Mouse (Mus musculus) thymus, adult 2 months (tissue): ENCODE measurements at regions not wholly inside any gene's neighbourhood (a gene's known extent, or its start where the extent isn't known, plus 50 kb on each side); places are given as distances from the start of the nearest gene placed in this dataset.

Source experiments
- DNase-seq: peaks from one replicate; pipeline ENCODE4 v3.0.0; 2021
- H3K27ac ChIP-seq: fragments of 200-500 bp; 2 replicates; pipeline ENCODE4 v1.5.1; 2012; ENCODE audit warnings: low read length, control low read depth; ENCODE audit not compliant: control insufficient read depth, insufficient read depth
- H3K27me3 ChIP-seq: fragments of 200-500 bp; 2 replicates; pipeline ENCODE4 v1.6.1; 2012; ENCODE audit warnings: mild to moderate bottlenecking, low read length, moderate library complexity, mixed read lengths; ENCODE audit not compliant: control insufficient read depth, insufficient read depth
- H3K36me3 ChIP-seq: fragments of 200-500 bp; 2 replicates; pipeline ENCODE4 v1.6.1; 2012; ENCODE audit warnings: mild to moderate bottlenecking, low read length, moderate library complexity; ENCODE audit not compliant: control insufficient read depth, insufficient read depth
- H3K4me1 ChIP-seq: fragments of 200-500 bp; replicated peaks from 2 replicates; pipeline ENCODE4 v1.6.1; 2012; ENCODE audit warnings: low read length; ENCODE audit not compliant: control insufficient read depth, insufficient read depth
- H3K4me3 ChIP-seq: fragments of 200-500 bp; 2 replicates; pipeline ENCODE4 v1.5.1; 2012; ENCODE audit warnings: mild to moderate bottlenecking, low read length, control low read depth, moderate library complexity; ENCODE audit not compliant: control insufficient read depth, insufficient read depth
- CTCF ChIP-seq: fragments of 200-500 bp; IDR thresholded peaks from 2 replicates; pipeline ENCODE4 v1.5.1; 2012; ENCODE audit warnings: mild to moderate bottlenecking, control low read depth, low read length, moderate library complexity, borderline replicate concordance; ENCODE audit not compliant: control insufficient read depth, poor library complexity, insufficient read depth; ENCODE audit errors: extremely low read depth
- POLR2A ChIP-seq: fragments of 200-500 bp; IDR thresholded peaks from 2 replicates; pipeline ENCODE4 v1.6.1; 2012; ENCODE audit warnings: mild to moderate bottlenecking, low read length, control low read depth, moderate library complexity; ENCODE audit not compliant: control insufficient read depth, poor library complexity, insufficient read depth; ENCODE audit errors: extremely low read depth
- WGBS: fragments of 180-500 bp; shearing (Covaris S2); methylation state at CpG from one replicate; pipeline ENCODE4 v1.1.7; 2018; 5-methylcytosine and 5-hydroxymethylcytosine counted together

DNA sequence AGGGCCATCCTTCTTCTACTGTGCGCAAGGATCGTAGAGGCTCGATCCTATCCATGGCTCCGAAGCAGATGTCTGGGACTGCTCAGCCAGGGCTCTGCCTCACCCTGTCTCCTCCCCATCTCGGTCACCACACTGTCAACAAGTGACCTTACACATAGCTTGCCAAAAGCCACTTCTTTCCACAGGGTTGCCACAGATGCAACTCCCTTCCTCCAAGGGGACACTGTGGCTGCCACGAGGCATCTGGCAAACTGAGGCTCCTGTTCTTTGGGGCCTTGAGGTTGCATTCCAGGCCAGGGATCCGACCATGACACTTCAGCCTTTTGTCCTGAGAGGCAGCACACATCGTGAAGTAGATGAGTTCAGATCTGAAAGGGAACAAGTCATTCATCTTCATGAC, 112.5 kb upstream of the Irf2bp2 start:
- no peak overlapping the region for H3K4me3 ChIP-seq
- H3K4me1 ChIP-seq, result peaks cover 14% of the 10 kb centered on the region
- 92% methylated on average over 8 of the region's 8 CpGs for WGBS
- no peak for DNase-seq
- no peaks in the 10 kb centered on the region for H3K36me3 ChIP-seq
- TF ChIP-seq CTCF, result no peak
- no peaks in the 10 kb centered on the region for H3K27me3 ChIP-seq
- no peak overlapping the region for H3K27ac ChIP-seq

DNA sequence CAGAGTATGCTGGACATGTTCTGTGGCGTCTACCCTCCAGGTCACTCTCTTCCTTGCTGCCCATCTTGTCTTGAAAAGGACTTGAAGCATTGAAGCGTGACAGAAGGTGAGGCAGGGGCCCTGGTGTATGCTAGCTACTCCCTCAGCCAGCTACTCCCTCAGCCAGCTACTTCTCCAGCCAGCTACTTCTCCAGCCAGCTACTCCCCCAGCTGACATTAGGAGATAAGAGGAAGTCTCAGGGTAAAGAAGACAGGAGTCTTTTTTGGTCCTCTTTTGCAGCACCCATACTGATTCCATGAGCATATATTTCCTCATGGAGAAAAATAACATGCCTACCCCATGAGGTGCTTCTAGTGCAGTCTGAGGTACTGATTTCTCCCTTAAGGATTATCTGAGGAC, 111.6 kb upstream of the Irf2bp2 start:
- peaks cover 14% of the 10 kb centered on the region for H3K4me1 ChIP-seq
- no peak overlapping the region for H3K4me3 ChIP-seq

DNA sequence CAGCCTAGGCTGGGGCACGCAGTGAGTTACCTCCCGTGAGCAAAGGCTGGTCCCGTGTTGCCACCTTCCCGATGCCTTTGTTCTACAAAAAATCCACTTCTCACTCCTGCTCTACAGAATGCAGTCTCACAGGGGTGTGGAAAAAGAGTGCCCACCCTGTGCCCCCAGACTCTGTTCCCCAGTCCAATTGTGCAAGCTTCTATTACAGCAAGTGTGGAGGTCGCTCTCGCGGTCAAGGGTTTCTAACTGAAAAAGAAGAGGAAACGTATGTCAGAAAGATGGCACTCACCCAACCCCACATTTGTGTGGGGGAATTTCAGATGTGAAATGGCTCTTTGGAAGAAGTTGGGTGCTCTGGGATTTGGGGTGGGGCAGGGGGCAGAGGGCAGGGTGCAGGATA, 110.9 kb upstream of the Irf2bp2 start:
- Histone ChIP-seq H3K27ac (no peak overlapping the region), H3K4me3 (no peak overlapping the region), H3K4me1 (peaks cover 14% of the 10 kb centered on the region), H3K36me3 (no peaks in the 10 kb centered on the region), H3K27me3 (no peaks in the 10 kb centered on the region)
- no peak for DNase-seq
- TF ChIP-seq CTCF, result no peak
- 45% methylated on average over 8 of the region's 8 CpGs for WGBS

More for the DNA sequence above, 111.6 kb upstream of the Irf2bp2 start:
- no peaks in the 10 kb centered on the region for H3K27me3 ChIP-seq
- 90% methylated on average over 2 of the region's 2 CpGs for WGBS
- H3K36me3 ChIP-seq, result no peaks in the 10 kb centered on the region
- no peak overlapping the region for H3K27ac ChIP-seq
- no peak for DNase-seq
- TF ChIP-seq CTCF, result no peak
- TF ChIP-seq POLR2A, result no peak

DNA sequence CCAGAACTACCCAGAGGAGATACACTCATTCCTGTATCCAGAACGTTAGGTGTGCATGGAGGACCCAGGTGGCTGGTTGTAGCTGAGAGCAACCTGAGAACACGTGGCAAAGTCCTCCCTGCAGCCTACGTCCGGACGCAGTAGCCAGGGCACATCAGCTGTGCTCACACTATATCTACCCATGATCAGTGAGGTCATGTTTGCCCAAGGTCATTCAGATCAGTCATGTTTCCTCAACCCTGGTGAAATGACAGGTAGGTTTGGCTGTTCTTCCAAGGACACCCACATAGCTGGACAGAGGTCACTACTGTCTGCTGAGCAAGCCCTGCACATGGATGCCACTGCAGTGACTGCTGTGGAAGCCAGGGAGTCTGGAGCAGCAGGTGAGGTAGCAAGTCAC, 109.8 kb upstream of the Irf2bp2 start:
- no peaks in the 10 kb centered on the region for H3K27me3 ChIP-seq
- no peak overlapping the region for H3K4me3 ChIP-seq
- H3K4me1 ChIP-seq, result peaks cover 24% of the 10 kb centered on the region
- WGBS, result 93% methylated on average over 5 of the region's 5 CpGs
- TF ChIP-seq CTCF, result no peak
- no peak for TF ChIP-seq POLR2A
- H3K36me3 ChIP-seq, result no peaks in the 10 kb centered on the region
- H3K27ac ChIP-seq, result no peak overlapping the region
- DNase-seq, result no peak

DNA sequence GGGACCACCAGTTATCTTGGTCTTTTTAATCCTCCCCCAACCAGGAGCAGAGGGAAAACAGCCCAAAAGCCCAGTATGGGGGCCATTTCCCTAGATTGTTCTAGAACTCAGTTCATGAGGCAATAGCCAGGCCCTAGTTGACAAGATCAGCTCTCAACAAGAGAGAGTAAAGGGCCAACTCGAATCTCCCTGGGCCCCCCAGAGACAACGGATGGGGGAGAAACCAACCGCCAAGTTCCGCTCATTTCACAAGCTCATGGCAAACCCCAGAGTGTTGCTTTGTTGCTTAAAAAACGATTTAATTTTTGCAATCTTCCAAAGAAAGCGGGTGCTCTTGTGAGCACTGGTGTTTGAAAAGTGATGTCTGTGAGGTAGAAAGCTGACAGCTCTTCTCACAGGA, 108.5 kb upstream of the Irf2bp2 start:
- H3K4me3 ChIP-seq, result no peak overlapping the region
- no peaks in the 10 kb centered on the region for H3K27me3 ChIP-seq
- H3K4me1 ChIP-seq, result peaks cover 25% of the 10 kb centered on the region
- no peaks in the 10 kb centered on the region for H3K36me3 ChIP-seq
- no peak for TF ChIP-seq CTCF
- no peak for TF ChIP-seq POLR2A
- H3K27ac ChIP-seq, result no peak overlapping the region
- no peak for DNase-seq
- 89% methylated on average over 6 of the region's 6 CpGs for WGBS

DNA sequence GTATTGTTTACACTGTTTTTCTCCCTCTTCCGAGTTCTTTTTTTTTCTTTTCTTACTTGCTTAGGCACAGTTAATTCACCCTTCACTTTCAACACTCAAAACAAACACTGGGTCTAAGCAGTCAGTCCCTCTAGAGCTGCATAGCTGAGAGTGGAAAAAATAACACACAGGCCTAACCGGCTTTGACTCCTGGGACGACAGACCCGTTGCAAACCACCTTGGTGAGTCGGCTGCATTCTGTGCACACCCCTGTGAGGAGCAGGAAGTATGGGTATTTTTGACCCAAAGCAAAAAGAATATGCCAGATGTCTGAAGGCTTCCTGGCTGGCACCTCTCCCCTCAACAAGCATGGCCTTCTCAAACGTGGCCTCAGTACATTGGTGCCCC, 105.6 kb upstream of the Irf2bp2 start:
- Histone ChIP-seq H3K27me3 (no peaks in the 10 kb centered on the region), H3K27ac (peak overlapping the region; percentile 68), H3K4me1 (peaks cover 24% of the 10 kb centered on the region), H3K4me3 (no peak overlapping the region), H3K36me3 (no peaks in the 10 kb centered on the region)
- peak; percentile 61 for DNase-seq
- TF ChIP-seq CTCF (no peak), POLR2A (no peak)
- 4% methylated on average over 6 of the region's 6 CpGs for WGBS

DNA sequence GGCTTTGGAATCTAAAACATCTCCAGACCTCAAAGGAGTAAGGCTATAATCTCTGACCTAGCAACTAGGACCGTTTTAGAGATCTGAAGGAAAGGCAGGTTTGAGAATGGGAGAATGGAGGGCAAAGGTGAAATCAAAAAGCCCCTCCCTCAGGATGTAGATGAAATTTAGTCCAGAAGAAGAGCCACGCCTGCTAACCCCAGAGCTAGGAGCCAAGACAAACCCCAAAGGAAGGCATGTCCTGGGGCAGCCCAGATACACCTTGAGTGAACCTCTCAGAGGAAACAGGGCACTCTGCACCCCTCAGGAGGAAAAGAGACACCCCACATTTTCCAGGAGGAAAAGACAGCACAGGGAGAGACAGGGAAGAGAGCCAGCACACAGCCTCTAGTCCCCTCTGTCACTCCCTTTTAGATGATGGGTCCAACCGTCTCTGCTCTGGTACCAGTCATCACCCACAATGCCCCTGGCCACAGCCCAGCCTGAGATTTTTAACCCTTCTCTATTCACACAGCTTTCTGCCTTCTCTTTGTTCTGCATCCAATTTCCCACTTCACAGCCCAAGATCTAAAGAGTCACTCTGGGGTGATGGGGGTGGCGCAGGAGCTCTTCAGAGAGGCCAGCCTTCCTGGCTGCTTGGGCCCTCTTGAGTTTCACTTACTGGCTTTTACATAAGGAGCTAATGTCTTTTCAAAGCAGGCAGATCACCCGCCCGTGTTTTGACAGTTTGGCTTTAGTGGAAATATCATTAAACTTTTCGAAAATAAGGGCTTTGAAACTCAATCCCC, 105.0 kb upstream of the Irf2bp2 start:
- Histone ChIP-seq H3K27ac (peak overlapping the region; percentile 68), H3K27me3 (no peaks in the 10 kb centered on the region), H3K36me3 (no peaks in the 10 kb centered on the region), H3K4me3 (no peak overlapping the region), H3K4me1 (peaks cover 26% of the 10 kb centered on the region)
- TF ChIP-seq POLR2A, result no peak
- no peak for TF ChIP-seq CTCF
- 21% methylated on average over 7 of the region's 7 CpGs for WGBS
- DNase-seq, result peak; percentile 43
